Mouse (Mus musculus): ENCODE data around the gene Tor1b. TPM values are rescaled to one million over a fixed set of nuclear protein-coding genes. Genes with fewer than 3 reads are reported as not detected.

The Tor1b gene
- polyA plus RNA-seq, 2 experiments: 39.6 to 45.3 TPM

DNA sequence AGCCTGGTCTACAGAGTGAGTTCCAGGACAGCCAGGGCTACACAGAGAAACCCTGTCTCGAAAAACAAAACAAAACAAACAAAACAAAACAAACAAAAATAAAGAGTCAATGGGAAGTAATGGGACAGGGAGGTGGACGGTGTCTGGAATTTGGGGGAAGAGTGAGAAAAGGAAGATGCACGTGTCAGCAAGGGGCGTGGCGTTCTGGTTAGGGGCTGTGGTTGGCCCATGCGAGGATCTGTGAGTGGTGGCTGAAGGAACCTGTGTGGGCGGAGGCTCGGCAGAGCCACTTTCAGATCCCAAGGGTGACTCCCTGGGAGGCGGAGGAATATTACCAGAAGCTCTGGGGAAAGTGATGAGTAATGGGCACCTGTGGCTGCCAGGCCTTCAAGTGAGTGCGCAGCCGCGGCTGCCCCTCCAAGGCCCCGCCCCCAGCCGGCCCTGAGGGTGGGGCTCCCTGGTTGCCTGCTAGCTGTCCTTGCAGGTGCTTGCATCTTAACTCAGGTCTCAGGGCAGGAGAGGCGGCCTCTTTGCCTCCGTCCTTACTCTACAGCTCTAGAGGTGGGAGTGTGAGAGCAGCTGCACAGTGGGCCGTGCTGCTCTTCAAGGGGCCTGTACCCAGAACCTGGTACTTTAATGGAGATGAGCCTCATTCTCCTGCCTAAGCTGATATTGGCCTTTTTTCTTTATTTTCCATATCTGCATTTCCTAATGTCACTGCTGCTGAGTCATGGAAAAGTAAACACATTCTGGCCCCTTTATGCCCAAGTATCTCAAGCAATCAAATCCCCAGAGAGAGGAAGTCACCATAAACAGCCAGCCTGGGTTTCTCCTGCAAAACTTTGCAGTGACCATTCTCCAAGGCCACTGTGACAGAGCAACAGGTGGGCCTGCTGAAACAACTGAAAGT lies 32.6 kb downstream of the Tor1b start:
- Histone ChIP-seq H3K27me3 (ENCODE audit: control insufficient read depth, insufficient read depth, low read length) (no peaks in the 10 kb centered on the region), H3K9me3 (ENCODE audit: control insufficient read depth, low read length) (no peaks in the 10 kb centered on the region), H3K36me3 (ENCODE audit: control insufficient read depth, insufficient read depth, low read length) (no peaks in the 10 kb centered on the region), H3K4me3 (replicated peaks; ENCODE audit: low read length) (no peak overlapping the region), H3K27ac (replicated peaks; ENCODE audit: low read depth, low read length) (no peak overlapping the region), H3K4me2 (replicated peaks; ENCODE audit: low read depth, low read length, severe bottlenecking) (no peak overlapping the region), H3K9ac (ENCODE audit: low read depth, low read length, severe bottlenecking) (no peak overlapping the region), H3K4me1 (ENCODE audit: control insufficient read depth, insufficient read depth, low read length) (peaks cover 6% of the 10 kb centered on the region; the same call in 1 of the 2 replicates)
- no peak for TF ChIP-seq POLR2A (IDR thresholded peaks at IDR 0.05; ENCODE audit: borderline replicate concordance, extremely low read depth, insufficient read depth, insufficient read length)
- DNase-seq (ENCODE audit: low spot score) (peak; percentile 28), ATAC-seq (ENCODE audit: low FRiP score, low read depth) (no peak)
- WGBS: 24% methylated on average over 17 of the region's 17 CpGs

DNA sequence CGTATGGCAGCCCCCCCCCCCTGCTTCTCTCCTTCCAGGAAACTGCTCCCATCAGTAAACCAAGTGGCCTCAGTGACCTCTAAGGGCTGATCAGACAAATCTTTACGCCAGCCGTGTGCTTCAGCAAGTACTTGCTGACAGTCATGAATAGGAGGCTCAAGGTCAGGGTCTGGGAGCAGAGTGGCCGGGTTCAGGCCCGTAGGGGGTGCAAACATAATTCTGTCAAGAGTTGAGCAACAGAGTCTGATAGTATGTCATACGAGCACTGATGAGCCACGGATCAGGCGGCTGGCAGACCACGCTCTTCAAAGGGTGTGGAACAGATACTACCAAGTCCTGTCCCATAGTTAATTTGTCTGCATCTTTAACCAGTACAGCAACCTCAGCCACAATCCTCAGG lies 37.5 kb downstream of the Tor1b start:
- H3K4me3 ChIP-seq (replicated peaks; ENCODE audit: low read length): no peak overlapping the region
- DNase-seq (ENCODE audit: low spot score) (no peak), ATAC-seq (ENCODE audit: low FRiP score, low read depth) (no peak)
- H3K36me3 ChIP-seq (ENCODE audit: control insufficient read depth, insufficient read depth, low read length): no peaks in the 10 kb centered on the region
- H3K9me3 ChIP-seq (ENCODE audit: control insufficient read depth, low read length): no peaks in the 10 kb centered on the region
- WGBS: 83% methylated on average over 9 of the region's 9 CpGs
- H3K4me2 ChIP-seq (replicated peaks; ENCODE audit: low read depth, low read length, severe bottlenecking): no peak overlapping the region
- H3K9ac ChIP-seq (ENCODE audit: low read depth, low read length, severe bottlenecking): no peak overlapping the region
- H3K4me1 ChIP-seq (ENCODE audit: control insufficient read depth, insufficient read depth, low read length): no peaks in the 10 kb centered on the region
- H3K27me3 ChIP-seq (ENCODE audit: control insufficient read depth, insufficient read depth, low read length): no peaks in the 10 kb centered on the region
- TF ChIP-seq POLR2A (IDR thresholded peaks at IDR 0.05; ENCODE audit: borderline replicate concordance, extremely low read depth, insufficient read depth, insufficient read length): no peak
- H3K27ac ChIP-seq (replicated peaks; ENCODE audit: low read depth, low read length): no peak overlapping the region

- DNase-seq (ENCODE audit: low spot score) (no peak), ATAC-seq (ENCODE audit: low FRiP score, low read depth) (no peak)
- WGBS: 86% methylated on average over 4 of the region's 4 CpGs
- Histone ChIP-seq H3K27ac (replicated peaks; ENCODE audit: low read depth, low read length) (no peak overlapping the region), H3K4me1 (ENCODE audit: control insufficient read depth, insufficient read depth, low read length) (no peaks in the 10 kb centered on the region), H3K4me2 (replicated peaks; ENCODE audit: low read depth, low read length, severe bottlenecking) (no peak overlapping the region), H3K4me3 (replicated peaks; ENCODE audit: low read length) (no peak overlapping the region), H3K27me3 (ENCODE audit: control insufficient read depth, insufficient read depth, low read length) (no peaks in the 10 kb centered on the region), H3K36me3 (ENCODE audit: control insufficient read depth, insufficient read depth, low read length) (peaks cover 4% of the 10 kb centered on the region), H3K9ac (ENCODE audit: low read depth, low read length, severe bottlenecking) (no peak overlapping the region), H3K9me3 (ENCODE audit: control insufficient read depth, low read length) (no peaks in the 10 kb centered on the region)
- no peak for TF ChIP-seq POLR2A (IDR thresholded peaks at IDR 0.05; ENCODE audit: borderline replicate concordance, extremely low read depth, insufficient read depth, insufficient read length)
Measured at GRCm38 (mm10) chr2:30994853-30995252, 42.1 kb downstream of the Tor1b start.

- H3K27me3 ChIP-seq (ENCODE audit: control insufficient read depth, insufficient read depth, low read length): no peaks in the 10 kb centered on the region
- no peak for ATAC-seq (ENCODE audit: low FRiP score, low read depth)
- no peak overlapping the region for H3K27ac ChIP-seq (replicated peaks; ENCODE audit: low read depth, low read length)
- peaks cover 4% of the 10 kb centered on the region for H3K36me3 ChIP-seq (ENCODE audit: control insufficient read depth, insufficient read depth, low read length)
- WGBS: 84% methylated on average over 11 of the region's 11 CpGs
- H3K4me3 ChIP-seq (replicated peaks; ENCODE audit: low read length): no peak overlapping the region
- H3K4me2 ChIP-seq (replicated peaks; ENCODE audit: low read depth, low read length, severe bottlenecking): no peak overlapping the region
- H3K4me1 ChIP-seq (ENCODE audit: control insufficient read depth, insufficient read depth, low read length): no peaks in the 10 kb centered on the region
- no peak for TF ChIP-seq POLR2A (IDR thresholded peaks at IDR 0.05; ENCODE audit: borderline replicate concordance, extremely low read depth, insufficient read depth, insufficient read length)
- no peak overlapping the region for H3K9ac ChIP-seq (ENCODE audit: low read depth, low read length, severe bottlenecking)
- no peak for DNase-seq (ENCODE audit: low spot score)
- no peaks in the 10 kb centered on the region for H3K9me3 ChIP-seq (ENCODE audit: control insufficient read depth, low read length)
Measured at GRCm38 (mm10) chr2:30995432-30995996, 42.8 kb downstream of the Tor1b start.

DNA sequence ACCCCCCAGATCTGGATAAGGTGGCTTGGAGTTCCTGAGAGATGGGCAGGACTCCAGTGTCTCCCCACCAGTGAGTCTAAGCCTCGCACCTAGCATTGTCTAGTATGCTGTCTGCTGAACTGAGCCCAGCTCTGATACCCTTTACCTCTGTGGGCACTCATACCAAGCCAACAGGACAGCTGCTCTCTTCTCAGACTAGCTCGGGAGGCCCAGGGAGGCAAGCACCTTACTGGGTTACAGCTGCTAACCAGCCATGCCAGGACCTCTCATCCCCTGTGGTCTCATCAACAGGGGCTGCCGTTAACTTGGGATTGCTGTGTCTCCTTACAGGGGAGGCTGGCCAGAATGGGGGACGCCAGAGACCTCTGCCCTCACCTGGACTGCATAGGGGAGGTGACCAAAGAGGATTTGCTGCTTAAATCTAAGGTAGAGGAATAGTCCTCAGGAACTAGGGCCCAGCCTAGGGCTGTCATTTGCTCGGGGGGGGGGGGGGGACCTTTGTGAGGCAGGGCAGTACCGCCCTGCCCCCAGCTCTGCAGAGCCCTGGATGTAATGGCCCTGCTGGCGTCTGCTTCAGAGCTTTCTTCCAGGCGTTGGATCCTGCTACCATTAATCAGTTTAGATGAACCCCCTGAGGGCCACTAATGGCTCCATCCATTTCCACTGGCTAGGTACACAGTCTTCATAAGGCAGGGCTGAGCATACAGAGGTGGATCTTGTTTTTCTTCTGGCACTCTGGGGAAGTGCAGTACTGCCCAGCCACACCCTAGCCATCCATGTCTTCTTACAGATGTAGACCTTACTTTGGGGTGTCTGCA lies 45.9 kb downstream of the Tor1b start:
- no peak overlapping the region for H3K4me3 ChIP-seq (replicated peaks; ENCODE audit: low read length)
- peaks cover 23% of the 10 kb centered on the region for H3K36me3 ChIP-seq (ENCODE audit: control insufficient read depth, insufficient read depth, low read length)
- 31% methylated on average over 8 of the region's 8 CpGs for WGBS
- TF ChIP-seq POLR2A (IDR thresholded peaks at IDR 0.05; ENCODE audit: borderline replicate concordance, extremely low read depth, insufficient read depth, insufficient read length): no peak
- H3K27me3 ChIP-seq (ENCODE audit: control insufficient read depth, insufficient read depth, low read length): no peaks in the 10 kb centered on the region
- no peak overlapping the region for H3K27ac ChIP-seq (replicated peaks; ENCODE audit: low read depth, low read length)
- H3K4me1 ChIP-seq (ENCODE audit: control insufficient read depth, insufficient read depth, low read length): no peaks in the 10 kb centered on the region
- H3K9me3 ChIP-seq (ENCODE audit: control insufficient read depth, low read length): no peaks in the 10 kb centered on the region
- no peak overlapping the region for H3K4me2 ChIP-seq (replicated peaks; ENCODE audit: low read depth, low read length, severe bottlenecking)
- ATAC-seq (ENCODE audit: low FRiP score, low read depth): no peak
- H3K9ac ChIP-seq (ENCODE audit: low read depth, low read length, severe bottlenecking): no peak overlapping the region
- no peak for DNase-seq (ENCODE audit: low spot score)
